Comparison of ENCODE assay signal across 8 mouse cellular contexts in the genomic region with DNA sequence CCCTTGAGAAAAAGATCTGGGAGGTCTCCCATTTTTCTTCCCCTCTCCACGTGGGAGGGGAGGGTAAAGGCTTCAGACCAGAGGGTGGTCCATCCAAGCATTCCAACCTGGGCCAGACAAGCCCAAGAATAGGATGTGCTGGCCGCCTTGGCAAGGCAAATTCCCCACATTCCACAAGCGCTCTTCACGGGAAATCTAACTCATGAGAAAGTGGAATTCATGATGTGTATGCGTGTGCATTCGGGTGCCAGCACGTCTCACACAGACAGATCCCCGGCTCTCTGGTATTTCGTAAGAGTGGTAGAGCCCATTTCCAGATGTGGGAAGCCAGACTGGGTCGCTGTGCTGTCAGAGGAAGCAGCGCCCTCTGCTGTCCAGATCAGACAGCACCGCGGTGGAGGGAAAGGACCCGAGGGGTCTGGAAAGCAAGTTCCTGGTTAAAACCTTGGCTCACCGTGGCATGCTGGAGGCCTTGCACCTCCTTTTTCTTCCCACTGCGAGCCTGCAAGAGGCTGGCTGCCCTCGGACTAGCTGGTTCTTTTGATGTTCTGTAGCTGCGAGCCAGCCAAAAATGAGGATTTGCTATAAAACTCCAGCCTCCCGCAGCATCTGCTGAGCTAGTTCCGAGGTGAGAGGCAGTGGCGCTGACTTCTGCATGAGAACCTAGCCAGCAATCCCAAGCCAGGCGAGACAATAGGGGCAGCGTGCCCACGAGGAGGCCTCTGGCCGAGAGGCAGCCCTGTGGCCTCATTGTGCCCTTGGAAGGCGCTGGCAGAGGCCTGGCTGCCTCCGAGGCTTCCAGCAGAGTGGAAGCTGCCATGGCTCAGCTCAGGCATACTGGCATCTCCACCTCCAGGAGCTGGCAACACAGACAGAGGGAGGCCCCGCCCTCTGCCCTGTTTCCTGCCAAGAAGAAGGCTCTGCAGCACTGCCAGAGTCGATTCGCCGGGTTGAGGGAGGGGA.
A peak's percentile ranks its signal among the peaks of the same experiment; 100 is the strongest.
DNase-seq lines count a peak whose midpoint lies in the region; ATAC-seq lines count a peak whose summit lies in the region.

No protein-coding gene starts in this region.

- H3K27me3 ChIP-seq in hindbrain, embryonic 16.5 days (replicated peaks; ENCODE audit: control insufficient read depth, insufficient read depth, low read length): no peaks in the 10 kb centered on the region

- 1% methylated on average over 31 of the region's 31 CpGs for WGBS in hindbrain, embryonic 16.5 days
- WGBS in macrophage (ENCODE audit: missing documents): 3% methylated on average over 31 of the region's 31 CpGs

- no peaks in the 10 kb centered on the region for H3K79me2 ChIP-seq in macrophage (ENCODE audit: inconsistent target)

- H3K4me1 ChIP-seq in hindbrain, embryonic 16.5 days (ENCODE audit: control insufficient read depth, insufficient read depth, low read depth, low read length): peaks cover 48% of the 10 kb centered on the region

- no peaks in the 10 kb centered on the region for H3K9me3 ChIP-seq in hindbrain, embryonic 16.5 days (ENCODE audit: control insufficient read depth, low read length)

- peak overlapping the region; percentile 58 for H3K4me2 ChIP-seq in hindbrain, embryonic 16.5 days (ENCODE audit: low read length)

- peak overlapping the region; percentile 67 for H3K9ac ChIP-seq in hindbrain, embryonic 16.5 days (ENCODE audit: low read depth, low read length)

- peak; percentile 74 for DNase-seq in WW6 (ENCODE audit: low read depth, low spot score)
- DNase-seq in cerebellum, postnatal 4 days (ENCODE audit: low spot score in 2 of 2): peak; percentile 94 to 96
- DNase-seq in gastrocnemius, adult 18-20 months (ENCODE audit: low spot score): peak; percentile 94
- peak; percentile 90 to 91 for DNase-seq in left cerebral cortex, adult 18-20 months (ENCODE audit: low spot score in 2 of 2)
- peak; percentile 94 for DNase-seq in right cerebral cortex, adult 18-20 months
- DNase-seq in urinary bladder, postnatal 10 days (ENCODE audit: low spot score): peak; percentile 83

- H3K27ac ChIP-seq in hindbrain, embryonic 16.5 days (ENCODE audit: low read depth, low read length): peak overlapping the region; percentile 97
- peak overlapping the region; percentile 93 for H3K27ac ChIP-seq in macrophage

- peak overlapping the region; percentile 32 for H3K4me3 ChIP-seq in hindbrain, embryonic 16.5 days (ENCODE audit: low read length)
- peak overlapping the region; percentile 35 for H3K4me3 ChIP-seq in macrophage (ENCODE audit: inconsistent target)

- no peaks in the 10 kb centered on the region for H3K36me3 ChIP-seq in hindbrain, embryonic 16.5 days (ENCODE audit: control insufficient read depth, insufficient read depth, low read length)
- no peaks in the 10 kb centered on the region for H3K36me3 ChIP-seq in macrophage (ENCODE audit: inconsistent target)

- peak; percentile 93 for ATAC-seq in hindbrain, embryonic 16.5 days

Comparison
In these comparisons a context has a peak if more than half of its experiments do, and no peak if none do; other contexts are left out.
1. Peak in every context shown above with its lines: DNase-seq, ATAC-seq, H3K4me3 ChIP-seq and H3K27ac ChIP-seq.